Mouse (Mus musculus): ENCODE measurements around the gene Vps54. TPM values are rescaled to one million over a fixed set of nuclear protein-coding genes. Genes with fewer than 3 reads are reported as not detected.

Gene Vps54
- total and polyA plus RNA-seq, 3 experiments, result 20.4 to 37.5 (median 22.9) TPM

GRCm38 (mm10) chr11:21339088-21339487 is 100.0 kb downstream of the Vps54 start:
- no peak overlapping the region for H3K27ac ChIP-seq (ENCODE audit: insufficient read depth, low read depth)
- H3K9ac ChIP-seq (ENCODE audit: insufficient read depth, low read depth), result no peak overlapping the region
- TF ChIP-seq ZC3H11A (IDR thresholded peaks at IDR 0.05; ENCODE audit: low read depth, low read length), result no peak
- no peak for TF ChIP-seq SMC3 (IDR thresholded peaks at IDR 0.05; ENCODE audit: low read depth, low read length)
- TF ChIP-seq TCF12 (IDR thresholded peaks at IDR 0.05; ENCODE audit: low read depth, low read length), result no peak
- TF ChIP-seq USF1 (IDR thresholded peaks at IDR 0.05; ENCODE audit: low read depth, low read length), result no peak
- TF ChIP-seq BHLHE40 (IDR thresholded peaks at IDR 0.05; ENCODE audit: low read depth, low read length), result no peak
- TF ChIP-seq EP300 (IDR thresholded peaks at IDR 0.05; ENCODE audit: low read length), result no peak
- TF ChIP-seq NRF1 (IDR thresholded peaks at IDR 0.05; ENCODE audit: low read depth, low read length), result no peak
- TF ChIP-seq SIN3A (IDR thresholded peaks at IDR 0.05; ENCODE audit: low read length), result no peak
- in situ Hi-C loops (cut with MboI; ENCODE audit: low pct_ligation_motif_present, low pct_unique_long_range_greater_than_20kb, low sequenced_read_pairs) (no loop called here), dilution Hi-C loops (cut with MboI; ENCODE audit: extremely low pct_ligation_motif_present, extremely low pct_unique_long_range_greater_than_20kb, low sequenced_read_pairs) (no loop called here)
- no peaks in the 10 kb centered on the region for H3K79me2 ChIP-seq (replicated peaks; ENCODE audit: control insufficient read depth, extremely low read depth, insufficient read depth, poor library complexity, severe bottlenecking)
- peaks cover 4 to 13% of the 10 kb centered on the region in 2 experiments for H3K36me3 ChIP-seq (replicated peaks in 1 of 2; ENCODE audit: control insufficient read depth in 1 of 2, insufficient read depth in 1 of 2, low read length in 1 of 2)
- H3K4me1 ChIP-seq (ENCODE audit: control insufficient read depth in 1 of 2, insufficient read depth in 2 of 2), result no peaks in the 10 kb centered on the region
- no peak for DNase-seq (ENCODE audit: extremely low read depth)
- H3K9me3 ChIP-seq (replicated peaks; ENCODE audit: low read length), result no peaks in the 10 kb centered on the region
- no peaks in the 10 kb centered on the region for H3K27me3 ChIP-seq (replicated peaks)
- no peak overlapping the region for H3K4me2 ChIP-seq (ENCODE audit: insufficient read depth, low read depth, poor library complexity, severe bottlenecking)
- H3K4me3 ChIP-seq (replicated peaks in 1 of 3; ENCODE audit: low read depth in 2 of 3, low read length in 2 of 3, poor library complexity in 1 of 3), result no peak overlapping the region

DNA sequence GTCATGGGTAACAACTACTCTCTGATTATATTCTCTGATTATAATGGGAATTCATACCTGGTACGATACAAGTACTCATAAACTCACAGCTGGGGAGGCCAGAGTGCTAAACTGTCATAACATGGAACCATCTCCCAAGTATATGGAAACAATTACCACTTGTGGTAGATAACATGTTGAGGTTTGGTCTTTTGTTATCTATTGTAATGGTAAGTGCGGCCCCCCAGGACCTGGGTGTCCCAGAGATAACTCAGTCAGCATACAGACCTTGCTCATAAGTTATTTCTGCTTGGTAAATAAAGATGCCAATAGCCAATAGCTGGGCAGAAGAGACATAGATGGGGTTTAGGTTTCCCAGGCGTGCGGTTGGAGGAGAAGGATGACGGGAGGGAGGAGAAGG is 104.4 kb downstream of the Vps54 start:
- DNase-seq (ENCODE audit: extremely low read depth), result no peak
- H3K9me3 ChIP-seq (replicated peaks; ENCODE audit: low read length), result no peaks in the 10 kb centered on the region
- TF ChIP-seq MXI1 (IDR thresholded peaks at IDR 0.05; ENCODE audit: low read depth, low read length), result no peak
- TF ChIP-seq CTCF (conservative IDR thresholded peaks at IDR 0.05 in 1 of 2, IDR thresholded peaks at IDR 0.05 in 1 of 2; ENCODE audit: low read depth in 2 of 2, low read length in 2 of 2), result no peak
- no peak for TF ChIP-seq ZMIZ1 (IDR thresholded peaks at IDR 0.05; ENCODE audit: low read depth, low read length)
- no peak for TF ChIP-seq HCFC1 (IDR thresholded peaks at IDR 0.05; ENCODE audit: low read depth, low read length)
- TF ChIP-seq JUND (conservative IDR thresholded peaks at IDR 0.05; ENCODE audit: low read depth, low read length), result no peak
- no peaks in the 10 kb centered on the region for H3K27me3 ChIP-seq (replicated peaks)
- H3K27ac ChIP-seq (ENCODE audit: insufficient read depth, low read depth), result no peak overlapping the region
- no peaks in the 10 kb centered on the region for H3K79me2 ChIP-seq (replicated peaks; ENCODE audit: control insufficient read depth, extremely low read depth, insufficient read depth, poor library complexity, severe bottlenecking)
- dilution Hi-C loops (cut with MboI; ENCODE audit: extremely low pct_ligation_motif_present, extremely low pct_unique_long_range_greater_than_20kb, low sequenced_read_pairs), result no loop called here
- peaks cover 7 to 30% of the 10 kb centered on the region in 2 experiments for H3K36me3 ChIP-seq (replicated peaks in 1 of 2; ENCODE audit: control insufficient read depth in 1 of 2, insufficient read depth in 1 of 2, low read length in 1 of 2)
- no peak overlapping the region for H3K4me3 ChIP-seq (replicated peaks in 1 of 3; ENCODE audit: low read depth in 2 of 3, low read length in 2 of 3, poor library complexity in 1 of 3)
- in situ Hi-C loops (cut with MboI; ENCODE audit: low pct_ligation_motif_present, low pct_unique_long_range_greater_than_20kb, low sequenced_read_pairs), result no loop called here
- H3K4me2 ChIP-seq (ENCODE audit: insufficient read depth, low read depth, poor library complexity, severe bottlenecking), result no peak overlapping the region
- H3K4me1 ChIP-seq (ENCODE audit: control insufficient read depth in 1 of 2, insufficient read depth in 2 of 2), result no peaks in the 10 kb centered on the region
- H3K9ac ChIP-seq (ENCODE audit: insufficient read depth, low read depth), result no peak overlapping the region

- dilution Hi-C loops (cut with MboI; ENCODE audit: extremely low pct_ligation_motif_present, extremely low pct_unique_long_range_greater_than_20kb, low sequenced_read_pairs) (no loop called here), in situ Hi-C loops (cut with MboI; ENCODE audit: low pct_ligation_motif_present, low pct_unique_long_range_greater_than_20kb, low sequenced_read_pairs) (no loop called here)
- H3K4me1 ChIP-seq (ENCODE audit: control insufficient read depth in 1 of 2, insufficient read depth in 2 of 2), result no peaks in the 10 kb centered on the region
- peaks cover 10 to 37% of the 10 kb centered on the region in 2 experiments for H3K36me3 ChIP-seq (replicated peaks in 1 of 2; ENCODE audit: control insufficient read depth in 1 of 2, insufficient read depth in 1 of 2, low read length in 1 of 2)
- H3K79me2 ChIP-seq (replicated peaks; ENCODE audit: control insufficient read depth, extremely low read depth, insufficient read depth, poor library complexity, severe bottlenecking), result no peaks in the 10 kb centered on the region
- H3K4me3 ChIP-seq (replicated peaks in 1 of 3; ENCODE audit: low read depth in 2 of 3, low read length in 2 of 3, poor library complexity in 1 of 3), result no peak overlapping the region
- no peaks in the 10 kb centered on the region for H3K9me3 ChIP-seq (replicated peaks; ENCODE audit: low read length)
- H3K4me2 ChIP-seq (ENCODE audit: insufficient read depth, low read depth, poor library complexity, severe bottlenecking), result no peak overlapping the region
- H3K27me3 ChIP-seq (replicated peaks), result no peaks in the 10 kb centered on the region
- DNase-seq (ENCODE audit: extremely low read depth), result no peak
- TF ChIP-seq ZMIZ1 (IDR thresholded peaks at IDR 0.05; ENCODE audit: low read depth, low read length), result no peak
- no peak for TF ChIP-seq ELF1 (IDR thresholded peaks at IDR 0.05; ENCODE audit: low read depth, low read length)
- TF ChIP-seq CTCF (conservative IDR thresholded peaks at IDR 0.05 in 1 of 2, IDR thresholded peaks at IDR 0.05 in 1 of 2; ENCODE audit: low read depth in 2 of 2, low read length in 2 of 2), result no peak
- no peak for TF ChIP-seq ZNF384 (IDR thresholded peaks at IDR 0.05; ENCODE audit: low read depth, low read length)
- TF ChIP-seq NELFE (IDR thresholded peaks at IDR 0.05; ENCODE audit: low read depth, low read length), result no peak
- no peak for TF ChIP-seq ZC3H11A (IDR thresholded peaks at IDR 0.05; ENCODE audit: low read depth, low read length)
- TF ChIP-seq RAD21 (IDR thresholded peaks at IDR 0.05; ENCODE audit: low read depth, low read length), result no peak
- no peak overlapping the region for H3K9ac ChIP-seq (ENCODE audit: insufficient read depth, low read depth)
- no peak overlapping the region for H3K27ac ChIP-seq (ENCODE audit: insufficient read depth, low read depth)
Measured at GRCm38 (mm10) chr11:21346020-21346419, 106.9 kb downstream of the Vps54 start.
